Mouse (Mus musculus): ENCODE measurements around the gene Cntnap2.

The Cntnap2 gene

GRCm38 (mm10) chr6:46696187-46696586 lies 1637.0 kb downstream of the Cntnap2 start:
- no peak for DNase-seq (ENCODE audit: low spot score)

GRCm38 (mm10) chr6:46699343-46699742 lies 1640.2 kb downstream of the Cntnap2 start:
- no peak for DNase-seq (ENCODE audit: low spot score)

- DNase-seq (ENCODE audit: low spot score), result peak; percentile 77
These were observed 1645.4 kb downstream of the Cntnap2 start for GRCm38 (mm10) chr6:46704293-46705170.

GRCm38 (mm10) chr6:46705926-46706325 lies 1646.8 kb downstream of the Cntnap2 start:
- DNase-seq (ENCODE audit: low spot score), result peak; percentile 10

GRCm38 (mm10) chr6:46716576-46716975 lies 1657.4 kb downstream of the Cntnap2 start:
- DNase-seq (ENCODE audit: low spot score), result no peak

DNA sequence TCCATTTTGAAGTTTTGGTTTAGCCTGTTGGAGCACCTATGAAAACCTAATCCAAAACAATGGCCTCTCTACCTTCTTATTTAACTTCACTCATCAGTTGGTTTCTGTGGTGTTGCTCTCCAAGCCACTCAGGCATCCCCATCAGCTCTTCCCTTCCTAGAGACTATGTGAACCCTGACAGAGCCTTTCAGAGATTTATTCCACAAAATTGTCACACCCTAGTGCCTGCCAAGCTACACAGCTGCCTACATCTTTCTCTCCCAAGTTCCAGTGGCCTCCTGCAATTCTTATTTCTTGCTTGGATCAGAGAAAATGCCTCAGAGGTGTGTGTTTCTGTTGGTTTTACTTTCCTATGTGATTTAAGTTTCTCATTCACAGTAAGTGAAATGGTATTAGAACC lies 1674.6 kb downstream of the Cntnap2 start:
- DNase-seq (ENCODE audit: low spot score), result no peak

GRCm38 (mm10) chr6:46748448-46748847 lies 1689.3 kb downstream of the Cntnap2 start:
- DNase-seq (ENCODE audit: low spot score), result no peak

DNA sequence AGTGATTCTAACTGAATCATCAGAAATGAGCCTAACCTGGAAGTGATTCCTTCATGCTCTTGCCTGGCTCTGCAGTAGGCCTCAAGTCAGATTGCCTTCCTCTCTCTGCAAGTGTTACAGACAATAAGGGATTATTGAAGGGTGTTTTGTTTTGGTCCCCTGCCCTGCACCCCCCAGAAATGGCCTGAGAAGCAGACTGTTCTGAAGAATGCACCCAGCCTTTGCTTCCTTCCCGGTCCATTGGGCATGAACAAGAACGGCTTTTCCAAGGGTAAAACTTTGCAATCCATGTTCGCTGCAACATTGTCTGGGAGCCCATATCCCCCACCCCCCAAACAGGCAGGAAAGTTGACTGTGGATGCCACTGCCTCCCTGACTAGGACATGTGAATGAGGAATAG lies 1704.3 kb downstream of the Cntnap2 start:
- no peak for DNase-seq (ENCODE audit: low spot score)

DNA sequence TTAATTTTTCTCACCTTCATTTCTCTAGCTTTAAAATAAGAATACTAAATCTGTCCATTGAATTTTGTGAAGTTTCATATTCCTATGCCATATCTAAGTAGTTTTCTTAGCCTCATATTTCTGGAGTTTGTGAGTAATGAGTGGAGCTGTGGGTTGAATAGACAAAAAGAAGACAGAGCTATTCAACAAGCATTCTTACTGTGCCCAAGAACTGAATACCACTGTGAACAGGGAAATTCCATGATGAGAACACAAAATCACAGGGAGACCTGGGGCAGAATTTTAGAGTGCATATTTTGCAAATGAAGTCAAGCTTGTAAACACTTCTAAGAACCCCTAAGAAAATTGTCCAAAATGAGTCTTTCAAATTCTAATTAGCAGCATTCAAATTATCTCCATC lies 1715.4 kb downstream of the Cntnap2 start:
- DNase-seq (ENCODE audit: low spot score), result no peak

- DNase-seq (ENCODE audit: low spot score), result peak; percentile 7
These were observed 1743.3 kb downstream of the Cntnap2 start for GRCm38 (mm10) chr6:46802264-46803110.

- DNase-seq (ENCODE audit: low spot score), result no peak
These were observed 1797.5 kb downstream of the Cntnap2 start for GRCm38 (mm10) chr6:46856635-46857034.

GRCm38 (mm10) chr6:46861076-46861475 lies 1801.9 kb downstream of the Cntnap2 start:
- DNase-seq (ENCODE audit: low spot score), result no peak

- DNase-seq (ENCODE audit: low spot score), result no peak
These were observed 1807.2 kb downstream of the Cntnap2 start for GRCm38 (mm10) chr6:46866317-46866716.

GRCm38 (mm10) chr6:46886230-46886629 lies 1827.1 kb downstream of the Cntnap2 start:
- no peak for DNase-seq (ENCODE audit: low spot score)

DNA sequence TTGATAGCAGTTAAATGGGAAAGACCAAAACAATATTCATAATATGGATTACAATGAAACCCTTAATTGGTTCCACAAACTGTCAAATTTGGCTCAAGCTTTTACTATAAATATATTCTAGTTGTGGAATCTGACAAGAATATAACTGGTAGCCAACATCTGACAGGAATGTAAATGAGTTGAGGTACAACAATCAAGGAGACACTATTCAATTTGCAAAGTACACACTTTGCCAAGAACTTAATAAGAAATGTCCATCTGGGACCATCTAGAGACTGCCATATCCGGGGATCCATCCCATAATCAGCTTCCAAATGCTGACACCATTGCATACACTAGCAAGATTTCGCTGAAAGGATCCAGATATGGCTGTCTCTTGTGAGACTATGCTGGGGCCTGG lies 1850.0 kb downstream of the Cntnap2 start:
- no peak for DNase-seq (ENCODE audit: low spot score)

GRCm38 (mm10) chr6:46918701-46919274 lies 1859.6 kb downstream of the Cntnap2 start:
- DNase-seq (ENCODE audit: low spot score), result no peak

GRCm38 (mm10) chr6:46919973-46920372 lies 1860.8 kb downstream of the Cntnap2 start:
- DNase-seq (ENCODE audit: low spot score), result no peak

DNA sequence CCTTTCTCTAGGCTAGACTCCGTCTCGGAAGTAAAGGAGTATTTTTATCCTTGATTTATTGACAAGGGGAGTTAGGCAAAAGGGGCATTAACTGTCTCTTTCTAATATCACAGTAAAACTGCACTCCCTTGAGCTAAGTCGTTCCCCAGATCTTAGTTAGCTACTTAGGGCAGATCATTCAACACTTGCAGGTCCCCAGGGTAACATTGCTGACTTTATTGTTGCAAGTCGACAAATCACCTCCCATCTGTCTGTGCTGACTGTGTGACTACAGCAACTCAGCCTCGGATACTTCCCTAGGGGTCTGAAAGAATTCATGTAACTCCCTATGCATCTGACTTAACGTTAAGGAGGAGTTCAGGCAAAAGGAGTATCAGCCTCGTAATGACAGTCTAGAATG lies 1865.6 kb downstream of the Cntnap2 start:
- no peak for DNase-seq (ENCODE audit: low spot score)

DNA sequence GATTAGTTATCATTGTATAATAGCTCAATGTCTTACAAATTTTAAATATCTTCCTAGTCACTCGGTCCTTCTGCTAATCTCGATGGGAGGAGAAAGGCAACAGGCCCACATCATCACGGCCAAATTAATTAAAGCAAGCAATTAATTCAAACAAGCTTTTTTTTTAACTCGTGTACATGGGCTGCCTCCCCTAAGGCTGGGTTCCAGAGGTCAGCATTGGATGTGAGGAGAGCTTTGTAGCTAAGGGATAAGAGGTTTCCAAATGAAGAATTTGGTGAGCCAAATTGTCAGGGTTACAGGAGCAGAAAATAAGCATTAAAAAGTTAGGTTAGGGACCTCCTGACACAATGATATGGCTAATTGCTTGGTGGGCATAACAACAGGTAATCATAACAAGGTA lies 1886.5 kb downstream of the Cntnap2 start:
- no peak for DNase-seq (ENCODE audit: low spot score)

GRCm38 (mm10) chr6:46961022-46961686 lies 1902.0 kb downstream of the Cntnap2 start:
- peak; percentile 42 for DNase-seq (ENCODE audit: low spot score)

DNA sequence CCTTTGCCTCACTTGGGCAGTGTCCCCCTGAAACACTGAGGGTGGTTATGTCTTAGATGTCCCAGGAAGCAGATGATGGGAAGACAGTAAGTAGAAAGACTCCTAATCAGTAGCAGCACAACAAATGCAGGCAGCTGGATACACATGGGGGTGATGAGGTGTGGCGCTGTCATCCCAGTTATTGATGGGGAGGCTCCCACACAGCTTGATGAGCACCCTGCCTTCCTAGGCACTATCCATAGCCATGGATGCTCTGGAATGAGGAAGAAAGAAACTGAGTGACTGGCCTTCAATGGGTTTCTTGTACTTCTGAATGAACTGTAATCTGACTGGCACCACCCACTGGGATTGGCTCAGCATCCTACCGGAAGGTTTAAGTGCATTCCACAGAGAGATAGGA lies 1904.1 kb downstream of the Cntnap2 start:
- DNase-seq (ENCODE audit: low spot score), result no peak

DNA sequence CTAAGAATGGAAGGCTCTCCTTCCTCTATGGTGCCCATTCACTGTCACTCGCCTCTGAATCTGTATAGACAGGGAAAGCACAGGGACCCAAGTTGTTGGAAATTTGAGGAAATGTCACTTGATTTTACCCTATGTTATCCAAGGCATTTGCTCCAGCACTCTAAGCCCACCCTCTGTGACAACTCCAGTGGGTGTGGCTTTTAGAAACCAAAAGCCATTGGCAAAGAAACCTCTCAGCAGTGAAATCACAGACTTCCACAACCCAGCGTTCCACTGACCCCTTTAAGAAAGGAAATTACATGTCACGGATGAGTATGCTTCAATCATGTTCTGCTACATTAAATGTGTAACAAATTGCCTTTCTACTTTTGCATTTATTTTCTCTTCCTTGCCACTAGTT lies 1904.5 kb downstream of the Cntnap2 start:
- no peak for DNase-seq (ENCODE audit: low spot score)

All from layer of hippocampus, adult 9-10 months (tissue).